Mouse (Mus musculus): Measurements from ENCODE around the gene Cers6. TPM values are rescaled to one million over a fixed set of nuclear protein-coding genes. Genes with fewer than 3 reads are reported as not detected.

The Cers6 gene
- total RNA-seq, 2 experiments from 2014 or later: 69.2 to 74.0 TPM

GRCm38 (mm10) chr2:69042327-69043106 lies 181.3 kb downstream of the Cers6 start:
- no peak for DNase-seq (ENCODE audit: low spot score in 2 of 2)
- intact Hi-C loops (cut with DNase I): no loop called here

- DNase-seq (ENCODE audit: low spot score in 2 of 2): peak; percentile 47 to 59
Observed at GRCm38 (mm10) chr2:69043431-69044118, 182.3 kb downstream of the Cers6 start.

GRCm38 (mm10) chr2:69045926-69046325 lies 184.7 kb downstream of the Cers6 start:
- intact Hi-C loops (cut with DNase I): loop anchor here (5.0 kb wide), 1 partner anchor 259 kb away; no protein-coding TSS in a partner anchor
- no peak for DNase-seq (ENCODE audit: low spot score in 2 of 2)

More at GRCm38 (mm10) chr2:69043431-69044118, 182.3 kb downstream of the Cers6 start:
- intact Hi-C loops (cut with DNase I): no loop called here

GRCm38 (mm10) chr2:69047297-69047696 lies 186.1 kb downstream of the Cers6 start:
- no peak for DNase-seq (ENCODE audit: low spot score in 2 of 2)
- intact Hi-C loops (cut with DNase I): loop anchor here (5.0 kb wide), 1 partner anchor 260 kb away; no protein-coding TSS in a partner anchor

- intact Hi-C loops (cut with DNase I): loop anchor here (5.0 kb wide), 1 partner anchor 261 kb away; no protein-coding TSS in a partner anchor
Observed at GRCm38 (mm10) chr2:69047805-69048204, 186.6 kb downstream of the Cers6 start.

GRCm38 (mm10) chr2:69049179-69049578 lies 187.9 kb downstream of the Cers6 start:
- DNase-seq (ENCODE audit: low spot score in 2 of 2): no peak
- intact Hi-C loops (cut with DNase I): loop anchor here (5.0 kb wide), 1 partner anchor 262 kb away; no protein-coding TSS in a partner anchor

More at GRCm38 (mm10) chr2:69047805-69048204, 186.6 kb downstream of the Cers6 start:
- no peak for DNase-seq (ENCODE audit: low spot score in 2 of 2)

- DNase-seq (ENCODE audit: low spot score in 2 of 2): no peak
- intact Hi-C loops (cut with DNase I): no loop called here
Observed at GRCm38 (mm10) chr2:69050189-69050588, 188.9 kb downstream of the Cers6 start.

- intact Hi-C loops (cut with DNase I): no loop called here
- DNase-seq (ENCODE audit: low spot score in 2 of 2): no peak
Observed at GRCm38 (mm10) chr2:69051596-69051995, 190.4 kb downstream of the Cers6 start.

GRCm38 (mm10) chr2:69053210-69053858 lies 192.1 kb downstream of the Cers6 start:
- intact Hi-C loops (cut with DNase I): no loop called here
- no peak for DNase-seq (ENCODE audit: low spot score in 2 of 2)

- peak; percentile 26 to 60 for DNase-seq (ENCODE audit: low spot score in 2 of 2)
- intact Hi-C loops (cut with DNase I): no loop called here
Observed at GRCm38 (mm10) chr2:69054279-69054678, 193.0 kb downstream of the Cers6 start.

- DNase-seq (ENCODE audit: low spot score in 2 of 2): no peak
- intact Hi-C loops (cut with DNase I): no loop called here
Observed at GRCm38 (mm10) chr2:69055174-69055573, 193.9 kb downstream of the Cers6 start.

- intact Hi-C loops (cut with DNase I): no loop called here
- DNase-seq (ENCODE audit: low spot score in 2 of 2): no peak
Observed at GRCm38 (mm10) chr2:69061313-69061712, 200.1 kb downstream of the Cers6 start.

- DNase-seq (ENCODE audit: low spot score in 2 of 2): no peak
- intact Hi-C loops (cut with DNase I): no loop called here
Observed at GRCm38 (mm10) chr2:69061910-69062689, 200.9 kb downstream of the Cers6 start.

- intact Hi-C loops (cut with DNase I): no loop called here
- no peak for DNase-seq (ENCODE audit: low spot score in 2 of 2)
Observed at GRCm38 (mm10) chr2:69064759-69065158, 203.5 kb downstream of the Cers6 start.

- DNase-seq (ENCODE audit: low spot score in 2 of 2): no peak
- intact Hi-C loops (cut with DNase I): no loop called here
Observed at GRCm38 (mm10) chr2:69071440-69072235, 210.4 kb downstream of the Cers6 start.

- no peak for DNase-seq (ENCODE audit: low spot score in 2 of 2)
- intact Hi-C loops (cut with DNase I): no loop called here
Observed at GRCm38 (mm10) chr2:69077189-69077588, 215.9 kb downstream of the Cers6 start.

- intact Hi-C loops (cut with DNase I): no loop called here
- DNase-seq (ENCODE audit: low spot score in 2 of 2): no peak
Observed at GRCm38 (mm10) chr2:69080760-69081159, 219.5 kb downstream of the Cers6 start.

- no peak for DNase-seq (ENCODE audit: low spot score in 2 of 2)
- intact Hi-C loops (cut with DNase I): no loop called here
Observed at GRCm38 (mm10) chr2:69082499-69083197, 221.4 kb downstream of the Cers6 start.

Data from left cerebral cortex, postnatal 14 days (tissue).